Mouse (Mus musculus) lung, postnatal 0 days (tissue): ENCODE measurements around the gene Eno3.

Source experiments
- CTCF ChIP-seq: IDR thresholded peaks from 2 replicates; pipeline ENCODE4 v1.5.1; 2016; ENCODE audit warnings: antibody characterized with exemption, mild to moderate bottlenecking
- EP300 ChIP-seq: IDR thresholded peaks from 2 replicates; pipeline ENCODE4 v1.6.1; 2016; ENCODE audit warnings: antibody characterized with exemption, mild to moderate bottlenecking, control low read depth

DNA sequence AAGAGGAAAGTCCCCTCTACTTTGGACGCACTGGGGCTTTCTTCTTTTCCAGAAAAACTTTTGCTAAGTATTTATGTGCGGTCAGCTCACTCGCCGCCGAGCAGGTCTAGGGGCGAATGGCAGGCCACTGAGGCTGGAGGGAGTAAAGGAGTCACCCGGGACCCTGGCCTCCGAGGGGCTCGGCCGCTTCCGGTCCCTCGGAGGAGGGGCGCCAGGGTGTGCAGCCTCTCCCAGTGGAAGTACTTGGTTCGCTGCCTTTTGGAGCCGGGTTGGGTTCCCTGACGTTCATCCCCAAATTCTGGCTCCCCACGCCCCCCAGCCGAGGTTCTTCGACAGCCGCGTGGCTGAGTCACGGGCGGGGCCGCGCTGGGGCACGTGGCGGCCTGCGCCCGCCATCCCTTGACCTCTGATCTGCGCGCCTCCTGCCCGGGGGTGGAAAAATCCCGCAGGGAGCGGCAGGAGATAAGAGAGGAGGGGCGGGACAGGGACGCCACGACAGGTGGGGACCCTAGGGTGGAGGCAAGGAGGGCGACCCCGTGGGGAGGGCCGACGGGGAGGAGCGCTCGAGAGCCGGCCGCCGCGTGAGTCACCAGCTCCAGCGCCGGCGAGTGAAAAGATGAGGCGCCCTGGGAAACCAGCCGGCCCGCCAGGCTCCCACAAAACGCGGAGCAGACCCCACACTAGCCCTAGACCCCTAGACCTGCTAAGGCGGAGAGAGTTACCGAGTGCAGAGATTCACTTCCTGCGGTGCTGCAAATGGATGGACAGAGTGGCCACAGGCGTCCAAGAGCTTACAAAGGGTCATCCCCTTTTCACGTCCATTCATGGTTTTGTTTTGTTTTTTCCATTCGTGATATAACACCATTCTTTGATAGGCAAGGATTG lies 1.2 kb upstream of the Eno3 start:
- TF ChIP-seq CTCF: no peak
- TF ChIP-seq EP300: peak; percentile 2; the same call in 1 of the 2 replicates
